Mouse (Mus musculus) CD8-positive naive resting alpha-beta T cell, adult 2 months (primary cell): ENCODE results near the gene Rrp7a.

Source experiments
- DNase-seq, 2 experiments: peaks; one replicate each; pipeline ENCODE4 v3.0.0; 2022; ENCODE audit warnings: low read depth in 2 of 2, low spot score in 2 of 2

Rrp7a gene

DNA sequence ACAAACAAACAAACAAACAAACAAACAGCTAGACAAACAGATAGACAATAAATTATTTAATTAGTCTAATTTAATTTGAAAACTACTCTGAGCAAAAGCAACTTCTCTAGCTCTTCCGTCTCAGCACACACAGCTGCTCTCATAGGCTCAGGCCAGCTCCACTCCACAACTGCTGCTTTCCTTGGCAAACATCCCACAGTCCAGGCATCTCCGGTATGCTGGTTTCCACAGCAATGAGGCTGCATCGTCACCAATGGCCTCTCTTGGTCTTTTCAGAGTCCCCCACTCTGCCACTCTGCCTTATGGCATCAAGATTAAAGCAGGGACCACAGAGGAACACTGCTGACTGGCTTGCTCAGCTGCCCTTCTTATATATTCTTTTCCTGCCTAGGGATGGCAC is 51.7 kb downstream of the Rrp7a start:
- DNase-seq: no peak

DNA sequence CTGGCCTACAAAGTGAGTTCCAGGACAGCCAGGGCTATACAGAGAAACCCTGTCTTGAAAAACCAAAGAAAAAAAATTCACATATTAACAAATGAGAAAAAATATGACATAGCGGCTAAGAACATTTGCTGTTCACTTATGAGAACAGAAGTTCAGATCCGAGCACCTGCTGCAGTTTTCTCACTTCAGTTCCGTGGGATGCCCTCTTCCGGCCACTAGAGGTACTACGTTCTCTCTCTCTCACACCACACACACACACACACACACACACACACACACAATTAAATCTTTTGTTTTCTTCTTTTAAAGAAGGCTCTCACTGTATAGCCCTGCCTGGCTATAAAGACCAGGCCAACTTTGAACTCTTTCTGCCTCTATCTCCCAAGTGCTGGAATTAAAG is 54.3 kb downstream of the Rrp7a start:
- DNase-seq: no peak

GRCm38 (mm10) chr15:83065543-83065942 is 57.1 kb downstream of the Rrp7a start:
- DNase-seq: no peak
